Mouse (Mus musculus) limb, embryonic 10.5 days (tissue): Measurements from ENCODE around the gene Bicral. TPM values are rescaled to one million over a fixed set of nuclear protein-coding genes. Genes with fewer than 3 reads are reported as not detected.

ENCODE experiments used
- DNase-seq: peaks from one replicate; pipeline ENCODE4 v3.0.0-alpha.2; 2017; ENCODE audit warnings: low spot score
- H3K27ac ChIP-seq: fragments of 300-500 bp; sonication (generic); 2 replicates; pipeline ENCODE4 v1.5.1; 2016; ENCODE audit warnings: mild to moderate bottlenecking
- H3K27me3 ChIP-seq: fragments of 300-500 bp; sonication (generic); 2 replicates; pipeline ENCODE4 v1.6.1; 2016; ENCODE audit warnings: low read depth, mild to moderate bottlenecking; ENCODE audit not compliant: poor library complexity, severe bottlenecking
- H3K36me3 ChIP-seq: fragments of 300-500 bp; sonication (generic); 2 replicates; pipeline ENCODE4 v1.6.1; 2016; ENCODE audit warnings: mild to moderate bottlenecking, moderate library complexity
- H3K4me1 ChIP-seq: fragments of 300-500 bp; sonication (generic); 2 replicates; pipeline ENCODE4 v1.6.1; 2016
- H3K4me3 ChIP-seq: fragments of 300-500 bp; sonication (generic); 2 replicates; pipeline ENCODE4 v1.5.1; 2016; ENCODE audit warnings: mild to moderate bottlenecking, moderate library complexity
- H3K9me3 ChIP-seq: fragments of 300-500 bp; sonication (generic); replicated peaks from 2 replicates; pipeline ENCODE4 v1.6.1; 2016; ENCODE audit warnings: mild to moderate bottlenecking
- WGBS: fragments of 180-500 bp; shearing (Covaris S2); methylation state at CpG from one replicate; pipeline ENCODE4 v1.1.7; 2016; 5-methylcytosine and 5-hydroxymethylcytosine counted together
- polyA plus RNA-seq: library from polyadenylated mRNA; unstranded; fragments of >200 nt; fragmentation: Nextera tagmentation; extraction: Ambion mirVana; gene quantifications from 2 replicates; pipeline ENCODE4 v1.2.1, GENCODE M21; 2016

Bicral gene
- polyA plus RNA-seq, 1 experiment from 2014 or later: 4.3 TPM

- no peak overlapping the region for H3K27ac ChIP-seq
- no peak for DNase-seq
- peaks cover 5% of the 10 kb centered on the region; the same call in 1 of the 2 replicates for H3K4me1 ChIP-seq
- peaks cover 35% of the 10 kb centered on the region for H3K36me3 ChIP-seq
- no peak overlapping the region for H3K4me3 ChIP-seq
- no peaks in the 10 kb centered on the region for H3K27me3 ChIP-seq
- no peaks in the 10 kb centered on the region for H3K9me3 ChIP-seq
- 91% methylated on average over 11 of the region's 11 CpGs for WGBS
These were observed 28.3 kb downstream of the Bicral start for GRCm38 (mm10) chr17:46829856-46830535.

GRCm38 (mm10) chr17:46828935-46829334 lies 29.3 kb downstream of the Bicral start:
- Histone ChIP-seq H3K36me3 (peaks cover 46% of the 10 kb centered on the region), H3K4me1 (peaks cover 5% of the 10 kb centered on the region; the same call in 1 of the 2 replicates), H3K4me3 (no peak overlapping the region), H3K27me3 (no peaks in the 10 kb centered on the region), H3K27ac (no peak overlapping the region), H3K9me3 (no peaks in the 10 kb centered on the region)
- no peak for DNase-seq
- WGBS: 97% methylated on average over 3 of the region's 3 CpGs

- WGBS: 92% methylated on average over 8 of the region's 8 CpGs
These were observed 35.2 kb downstream of the Bicral start for GRCm38 (mm10) chr17:46823091-46823490.

GRCm38 (mm10) chr17:46820628-46821027 lies 37.7 kb downstream of the Bicral start:
- Histone ChIP-seq H3K9me3 (no peaks in the 10 kb centered on the region), H3K4me3 (no peak overlapping the region), H3K27me3 (no peaks in the 10 kb centered on the region), H3K4me1 (no peaks in the 10 kb centered on the region), H3K27ac (no peak overlapping the region), H3K36me3 (peaks cover 60% of the 10 kb centered on the region)
- DNase-seq: no peak
- WGBS: 92% methylated on average over 7 of the region's 7 CpGs

More at GRCm38 (mm10) chr17:46823091-46823490, 35.2 kb downstream of the Bicral start:
- peaks cover 72% of the 10 kb centered on the region for H3K36me3 ChIP-seq
- H3K9me3 ChIP-seq: no peaks in the 10 kb centered on the region
- H3K27ac ChIP-seq: no peak overlapping the region
- DNase-seq: no peak
- H3K27me3 ChIP-seq: no peaks in the 10 kb centered on the region
- no peaks in the 10 kb centered on the region for H3K4me1 ChIP-seq
- no peak overlapping the region for H3K4me3 ChIP-seq

GRCm38 (mm10) chr17:46817734-46818158 lies 40.5 kb downstream of the Bicral start:
- Histone ChIP-seq H3K27ac (no peak overlapping the region), H3K36me3 (peaks cover 40% of the 10 kb centered on the region), H3K4me1 (no peaks in the 10 kb centered on the region), H3K4me3 (no peak overlapping the region), H3K27me3 (no peaks in the 10 kb centered on the region), H3K9me3 (no peaks in the 10 kb centered on the region)
- WGBS: 93% methylated on average over 12 of the region's 12 CpGs
- no peak for DNase-seq

GRCm38 (mm10) chr17:46816306-46816705 lies 42.0 kb downstream of the Bicral start:
- Histone ChIP-seq H3K27me3 (no peaks in the 10 kb centered on the region), H3K4me3 (no peak overlapping the region), H3K4me1 (no peaks in the 10 kb centered on the region), H3K27ac (no peak overlapping the region), H3K36me3 (peaks cover 40% of the 10 kb centered on the region), H3K9me3 (no peaks in the 10 kb centered on the region)
- 72% methylated on average over 13 of the region's 13 CpGs for WGBS
- no peak for DNase-seq

- Histone ChIP-seq H3K36me3 (peaks cover 42% of the 10 kb centered on the region), H3K4me3 (no peak overlapping the region), H3K9me3 (no peaks in the 10 kb centered on the region), H3K27me3 (no peaks in the 10 kb centered on the region), H3K27ac (no peak overlapping the region), H3K4me1 (no peaks in the 10 kb centered on the region)
- WGBS: 91% methylated on average over 6 of the region's 6 CpGs
- DNase-seq: no peak
These were observed 43.8 kb downstream of the Bicral start for GRCm38 (mm10) chr17:46814497-46814896.

GRCm38 (mm10) chr17:46813637-46814036 lies 44.6 kb downstream of the Bicral start:
- Histone ChIP-seq H3K4me3 (no peak overlapping the region), H3K27me3 (no peaks in the 10 kb centered on the region), H3K36me3 (peaks cover 42% of the 10 kb centered on the region), H3K9me3 (no peaks in the 10 kb centered on the region), H3K4me1 (no peaks in the 10 kb centered on the region), H3K27ac (no peak overlapping the region)
- DNase-seq: no peak
- 87% methylated on average over 8 of the region's 8 CpGs for WGBS

GRCm38 (mm10) chr17:46812442-46812841 lies 45.8 kb downstream of the Bicral start:
- no peaks in the 10 kb centered on the region for H3K27me3 ChIP-seq
- H3K4me3 ChIP-seq: no peak overlapping the region
- no peak for DNase-seq
- no peaks in the 10 kb centered on the region for H3K9me3 ChIP-seq
- peaks cover 48% of the 10 kb centered on the region for H3K36me3 ChIP-seq
- no peak overlapping the region for H3K27ac ChIP-seq
- 82% methylated on average over 1 of the region's 1 CpGs for WGBS
- no peaks in the 10 kb centered on the region for H3K4me1 ChIP-seq

GRCm38 (mm10) chr17:46810672-46811071 lies 47.6 kb downstream of the Bicral start:
- no peak for DNase-seq
- 82% methylated on average over 3 of the region's 3 CpGs for WGBS
- no peaks in the 10 kb centered on the region for H3K27me3 ChIP-seq
- no peaks in the 10 kb centered on the region for H3K4me1 ChIP-seq
- H3K27ac ChIP-seq: no peak overlapping the region
- H3K4me3 ChIP-seq: no peak overlapping the region
- H3K9me3 ChIP-seq: no peaks in the 10 kb centered on the region
- H3K36me3 ChIP-seq: peaks cover 59% of the 10 kb centered on the region

GRCm38 (mm10) chr17:46809131-46809830 lies 49.0 kb downstream of the Bicral start:
- no peak for DNase-seq
- 88% methylated on average over 6 of the region's 6 CpGs for WGBS
- no peak overlapping the region for H3K27ac ChIP-seq
- H3K4me1 ChIP-seq: no peaks in the 10 kb centered on the region
- H3K4me3 ChIP-seq: no peak overlapping the region
- H3K36me3 ChIP-seq: peaks cover 62% of the 10 kb centered on the region
- H3K9me3 ChIP-seq: no peaks in the 10 kb centered on the region
- H3K27me3 ChIP-seq: no peaks in the 10 kb centered on the region

GRCm38 (mm10) chr17:46808376-46808775 lies 49.9 kb downstream of the Bicral start:
- peaks cover 57% of the 10 kb centered on the region for H3K36me3 ChIP-seq
- DNase-seq: no peak
- 95% methylated on average over 10 of the region's 10 CpGs for WGBS

GRCm38 (mm10) chr17:46801761-46802160 lies 56.5 kb downstream of the Bicral start:
- Histone ChIP-seq H3K4me1 (peaks cover 11% of the 10 kb centered on the region), H3K36me3 (peaks cover 55% of the 10 kb centered on the region), H3K9me3 (no peaks in the 10 kb centered on the region), H3K4me3 (no peak overlapping the region), H3K27ac (no peak overlapping the region), H3K27me3 (no peaks in the 10 kb centered on the region)
- WGBS: 88% methylated on average over 6 of the region's 6 CpGs
- DNase-seq: no peak

More at GRCm38 (mm10) chr17:46808376-46808775, 49.9 kb downstream of the Bicral start:
- Histone ChIP-seq H3K4me3 (no peak overlapping the region), H3K4me1 (no peaks in the 10 kb centered on the region), H3K9me3 (no peaks in the 10 kb centered on the region), H3K27me3 (no peaks in the 10 kb centered on the region), H3K27ac (no peak overlapping the region)
